Mouse (Mus musculus) heart, postnatal 0 days (tissue): ENCODE results near the gene Inha.

Experiments
- CTCF ChIP-seq: IDR thresholded peaks from 2 replicates; pipeline ENCODE4 v1.5.1; 2016; ENCODE audit warnings: antibody characterized with exemption, control low read depth, low read depth
- EP300 ChIP-seq: IDR thresholded peaks from 2 replicates; pipeline ENCODE4 v1.6.1; 2016; ENCODE audit warnings: antibody characterized with exemption, low read depth

GRCm38 (mm10) chr1:75462636-75463035, 44.2 kb upstream of the Inha start:
- no peak for TF ChIP-seq EP300
- TF ChIP-seq CTCF = no peak
